Mouse (Mus musculus) olfactory bulb, adult 2 months (tissue): ENCODE data around the gene Smarcal1.

Source experiments
- CTCF ChIP-seq: fragments of 200-500 bp; IDR thresholded peaks from 2 replicates; pipeline ENCODE4 v1.5.1; 2012; ENCODE audit warnings: low read depth, mild to moderate bottlenecking, low read length, moderate library complexity; ENCODE audit not compliant: insufficient read depth
- POLR2A ChIP-seq: fragments of 200-500 bp; IDR thresholded peaks from 2 replicates; pipeline ENCODE4 v1.6.1; 2012; ENCODE audit warnings: mild to moderate bottlenecking, low read depth, low read length, moderate library complexity; ENCODE audit not compliant: insufficient read depth

DNA sequence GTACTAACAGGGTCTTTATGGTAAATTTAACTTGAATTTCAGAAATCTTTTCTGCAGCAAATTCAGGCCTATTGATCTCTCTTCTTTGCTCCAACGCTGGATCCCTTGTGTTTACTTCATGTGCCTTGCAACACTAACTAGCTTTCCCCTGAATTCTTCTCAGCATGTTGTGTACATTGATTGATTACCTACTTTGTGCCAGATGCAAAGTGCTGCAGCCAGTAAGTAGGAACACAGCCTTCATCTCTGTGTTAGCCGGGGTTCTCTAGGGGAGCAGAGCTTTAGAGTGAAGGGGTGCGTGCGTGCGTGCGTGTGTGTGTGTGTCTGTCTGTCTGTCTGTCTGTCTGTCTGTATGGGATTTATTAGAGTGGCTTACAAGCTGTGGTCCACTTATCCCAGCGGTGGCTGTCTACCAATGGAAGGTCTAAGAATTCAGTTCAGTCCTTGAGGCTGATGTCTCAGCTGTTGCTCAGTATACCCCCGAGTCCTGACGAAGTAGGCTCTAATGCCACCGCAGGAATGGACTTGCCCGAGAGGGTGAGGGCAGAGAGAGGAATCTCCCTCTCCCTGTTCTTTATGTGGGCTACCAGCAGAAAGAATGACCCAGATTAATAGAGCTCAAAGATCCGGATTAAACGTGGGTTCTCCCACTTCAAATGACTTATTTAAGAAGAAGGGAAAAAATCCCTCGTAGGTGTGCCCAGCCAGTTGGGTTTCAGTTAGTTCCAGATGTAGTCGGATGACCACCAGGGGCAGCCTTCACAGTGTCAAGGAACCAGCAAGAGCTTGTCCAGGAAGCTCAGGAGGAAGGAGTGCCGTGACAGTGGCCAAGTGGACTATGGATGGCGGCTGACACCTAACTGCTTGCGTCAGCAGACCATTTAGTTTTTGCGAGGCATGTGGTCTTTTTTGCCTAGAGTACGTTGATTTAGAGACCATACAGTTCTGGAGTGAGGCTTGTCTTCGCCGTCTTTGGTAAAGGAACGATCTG lies 27.1 kb downstream of the Smarcal1 start:
- TF ChIP-seq CTCF (no peak), POLR2A (no peak)
